Mouse (Mus musculus): ENCODE data around the gene Prpf18.
"Not testable (repeated sequence)": the region's sequence is repeated elsewhere in the genome, so short reads cannot be mapped to it uniquely, and the experiment has no call there.

Prpf18 gene

GRCm38 (mm10) chr2:4619893-4620593 is 31.9 kb downstream of the Prpf18 start:
- in situ Hi-C loops (cut with MboI; ENCODE audit: low pct_unique_long_range_greater_than_20kb in 1 of 2, low sequenced_read_pairs in 2 of 2, unreplicated experiment in 1 of 2) = no loop called here

DNA sequence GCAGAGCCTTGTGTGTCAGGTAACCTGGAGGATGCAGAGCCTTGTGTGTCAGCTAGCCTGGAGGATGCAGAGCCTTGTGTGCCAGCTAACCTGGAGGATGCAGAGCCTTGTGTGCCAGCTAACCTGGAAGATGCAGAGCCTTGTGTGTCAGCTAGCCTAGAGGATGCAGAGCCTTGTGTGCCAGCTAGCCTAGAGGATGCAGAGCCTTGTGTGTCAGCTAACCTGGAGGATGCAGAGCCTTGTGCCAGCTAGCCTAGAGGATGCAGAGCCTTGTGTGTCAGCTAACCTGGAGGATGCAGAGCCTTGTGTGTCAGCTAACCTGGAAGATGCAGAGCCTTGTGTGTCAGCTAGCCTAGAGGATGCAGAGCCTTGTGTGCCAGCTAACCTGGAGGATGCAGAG is 32.8 kb downstream of the Prpf18 start:
- in situ Hi-C loops (cut with MboI; ENCODE audit: low pct_unique_long_range_greater_than_20kb in 1 of 2, low sequenced_read_pairs in 2 of 2, unreplicated experiment in 1 of 2) = not testable (repeated sequence)

GRCm38 (mm10) chr2:4616995-4617394 is 34.9 kb downstream of the Prpf18 start:
- in situ Hi-C loops (cut with MboI; ENCODE audit: low pct_unique_long_range_greater_than_20kb in 1 of 2, low sequenced_read_pairs in 2 of 2, unreplicated experiment in 1 of 2) = no loop called here

GRCm38 (mm10) chr2:4615014-4615546 is 36.8 kb downstream of the Prpf18 start:
- in situ Hi-C loops (cut with MboI; ENCODE audit: low pct_unique_long_range_greater_than_20kb in 1 of 2, low sequenced_read_pairs in 2 of 2, unreplicated experiment in 1 of 2) = no loop called here

DNA sequence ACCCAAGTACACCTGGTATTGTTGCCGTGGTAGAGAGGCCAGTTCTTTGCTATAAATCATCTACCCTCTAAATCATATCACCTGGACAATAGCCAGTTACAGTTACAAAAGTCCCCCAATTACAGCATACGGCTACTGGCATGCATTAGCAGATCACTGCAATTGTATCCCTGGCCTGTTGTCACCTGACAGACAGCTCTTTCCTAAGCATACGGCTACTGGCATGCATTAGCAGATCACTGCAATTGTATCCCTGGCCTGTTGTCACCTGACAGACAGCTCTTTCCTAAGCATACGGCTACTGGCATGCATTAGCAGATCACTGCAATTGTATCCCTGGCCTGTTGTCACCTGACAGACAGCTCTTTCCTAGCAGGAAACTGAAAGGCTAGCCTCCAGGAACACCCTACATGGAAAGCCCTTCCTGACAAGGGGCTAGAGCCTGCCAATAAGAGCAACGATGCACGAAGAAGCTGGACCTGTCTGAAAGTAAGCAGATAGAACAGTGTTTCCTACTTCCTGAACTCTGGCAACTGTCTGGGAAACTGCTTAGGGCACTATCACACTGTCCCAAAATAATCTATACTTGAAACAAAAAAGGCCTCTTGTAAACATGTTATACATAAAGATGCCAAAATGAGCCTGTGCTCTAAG is 37.5 kb downstream of the Prpf18 start:
- in situ Hi-C loops (cut with MboI; ENCODE audit: low pct_unique_long_range_greater_than_20kb in 1 of 2, low sequenced_read_pairs in 2 of 2, unreplicated experiment in 1 of 2) = not testable (repeated sequence)

DNA sequence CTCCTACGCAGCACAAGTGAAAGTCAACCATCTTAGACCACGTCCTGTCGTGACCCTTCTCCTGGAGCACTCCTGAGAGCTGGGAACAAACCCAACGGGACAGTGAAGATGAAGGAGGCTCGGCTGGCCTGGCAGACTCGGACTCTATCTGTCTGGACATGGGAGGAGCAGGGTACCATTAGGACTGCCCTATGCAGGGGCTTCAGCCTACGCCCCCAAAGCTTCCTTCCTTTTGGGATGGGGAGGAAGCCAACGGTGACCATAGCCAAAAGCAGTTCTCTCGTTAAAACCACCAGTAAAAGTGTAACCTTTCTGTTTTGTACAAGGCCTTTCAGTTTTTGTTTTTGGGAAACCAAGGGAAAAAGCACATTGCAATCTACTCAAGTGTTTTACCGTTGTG is 40.2 kb downstream of the Prpf18 start:
- in situ Hi-C loops (cut with MboI; ENCODE audit: low pct_unique_long_range_greater_than_20kb in 1 of 2, low sequenced_read_pairs in 2 of 2, unreplicated experiment in 1 of 2) = no loop called here

GRCm38 (mm10) chr2:4611295-4611694 is 40.6 kb downstream of the Prpf18 start:
- in situ Hi-C loops (cut with MboI; ENCODE audit: low pct_unique_long_range_greater_than_20kb in 1 of 2, low sequenced_read_pairs in 2 of 2, unreplicated experiment in 1 of 2) = no loop called here

DNA sequence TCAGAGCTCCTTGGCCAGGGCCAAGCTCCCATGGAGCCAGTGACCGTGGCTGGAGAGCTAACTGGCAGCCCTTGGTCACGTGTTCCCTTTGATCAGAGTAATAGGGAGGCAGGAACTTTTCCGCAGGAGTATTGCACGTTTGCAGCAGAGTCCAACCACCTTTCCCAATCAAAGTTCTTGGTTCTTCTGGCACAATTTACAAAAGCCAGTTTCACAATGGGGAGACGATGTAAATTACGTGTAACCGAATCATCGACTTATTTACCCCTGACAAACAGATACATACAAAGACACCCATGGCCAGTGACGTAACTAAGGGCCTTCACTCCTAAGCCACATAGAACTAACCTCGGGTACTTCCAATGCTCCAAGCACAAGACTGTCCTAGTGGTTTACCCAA is 42.5 kb downstream of the Prpf18 start:
- in situ Hi-C loops (cut with MboI; ENCODE audit: low pct_unique_long_range_greater_than_20kb in 1 of 2, low sequenced_read_pairs in 2 of 2, unreplicated experiment in 1 of 2) = loop anchor here in 1 of 2 experiments (5.0 kb wide), 1 partner anchor 107 kb away; no protein-coding TSS in a partner anchor

GRCm38 (mm10) chr2:4608253-4608652 is 43.7 kb downstream of the Prpf18 start:
- in situ Hi-C loops (cut with MboI; ENCODE audit: low pct_unique_long_range_greater_than_20kb in 1 of 2, low sequenced_read_pairs in 2 of 2, unreplicated experiment in 1 of 2) = loop anchor here in 1 of 2 experiments (5.0 kb wide), 1 partner anchor 106 kb away; no protein-coding TSS in a partner anchor

GRCm38 (mm10) chr2:4606559-4606958 is 45.4 kb downstream of the Prpf18 start:
- in situ Hi-C loops (cut with MboI; ENCODE audit: low pct_unique_long_range_greater_than_20kb in 1 of 2, low sequenced_read_pairs in 2 of 2, unreplicated experiment in 1 of 2) = loop anchor here in 1 of 2 experiments (5.0 kb wide), 1 partner anchor 104 kb away; no protein-coding TSS in a partner anchor

- in situ Hi-C loops (cut with MboI; ENCODE audit: low pct_unique_long_range_greater_than_20kb in 1 of 2, low sequenced_read_pairs in 2 of 2, unreplicated experiment in 1 of 2) = loop anchor here in 1 of 2 experiments (5.0 kb wide), 1 partner anchor 101 kb away; no protein-coding TSS in a partner anchor
Observed at GRCm38 (mm10) chr2:4603361-4603945, 48.5 kb downstream of the Prpf18 start.

GRCm38 (mm10) chr2:4601034-4601890 is 50.7 kb downstream of the Prpf18 start:
- in situ Hi-C loops (cut with MboI; ENCODE audit: low pct_unique_long_range_greater_than_20kb in 1 of 2, low sequenced_read_pairs in 2 of 2, unreplicated experiment in 1 of 2) = loop anchor here in 1 of 2 experiments (5.0 kb wide), 1 partner anchor 99 kb away; no protein-coding TSS in a partner anchor

GRCm38 (mm10) chr2:4596992-4597391 is 54.9 kb downstream of the Prpf18 start:
- in situ Hi-C loops (cut with MboI; ENCODE audit: low pct_unique_long_range_greater_than_20kb in 1 of 2, low sequenced_read_pairs in 2 of 2, unreplicated experiment in 1 of 2) = no loop called here

DNA sequence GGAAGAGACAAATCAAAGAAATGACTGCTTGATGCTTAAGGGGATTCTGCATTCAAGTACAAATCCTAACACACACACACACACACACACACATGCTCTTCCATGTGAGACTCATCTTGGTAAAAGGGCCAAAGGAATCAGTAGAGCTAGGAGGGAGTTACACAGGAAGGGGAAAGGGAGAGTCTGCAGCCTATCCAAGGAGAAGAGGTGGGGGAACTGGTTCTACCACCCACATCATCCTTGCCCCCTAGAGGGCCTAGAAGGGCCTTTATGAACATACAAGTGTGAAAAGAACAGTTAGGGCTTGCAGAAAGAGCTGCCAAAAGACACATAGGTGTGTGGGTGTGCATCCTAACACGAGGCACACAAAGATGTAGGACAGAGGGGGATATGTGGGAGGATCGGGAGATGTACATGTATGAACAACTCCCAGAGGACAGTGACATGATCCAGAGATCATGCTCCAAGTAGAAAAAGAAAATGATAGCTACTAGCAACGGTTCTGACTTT is 58.0 kb downstream of the Prpf18 start:
- in situ Hi-C loops (cut with MboI; ENCODE audit: low pct_unique_long_range_greater_than_20kb in 1 of 2, low sequenced_read_pairs in 2 of 2, unreplicated experiment in 1 of 2) = no loop called here

GRCm38 (mm10) chr2:4593433-4593832 is 58.5 kb downstream of the Prpf18 start:
- in situ Hi-C loops (cut with MboI; ENCODE audit: low pct_unique_long_range_greater_than_20kb in 1 of 2, low sequenced_read_pairs in 2 of 2, unreplicated experiment in 1 of 2) = no loop called here

DNA sequence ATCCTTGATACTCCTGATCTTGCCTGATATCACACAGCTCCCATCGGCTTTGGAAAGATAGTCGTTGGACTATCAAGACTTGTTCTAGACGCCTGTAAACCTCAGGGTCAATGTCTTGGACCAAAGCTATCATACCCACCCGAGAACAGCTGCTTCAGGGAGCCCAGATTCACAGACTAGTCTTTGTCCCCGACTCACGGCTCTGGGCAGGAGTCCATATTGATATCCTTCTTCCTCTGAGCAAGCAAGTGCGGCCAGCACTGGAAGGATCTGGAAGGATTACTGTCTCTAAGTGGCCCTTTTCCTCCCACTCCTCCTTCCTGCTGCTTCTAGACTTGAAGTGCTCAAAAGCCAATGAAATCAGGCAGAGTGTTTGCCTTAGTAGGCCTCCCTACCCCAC is 59.2 kb downstream of the Prpf18 start:
- in situ Hi-C loops (cut with MboI; ENCODE audit: low pct_unique_long_range_greater_than_20kb in 1 of 2, low sequenced_read_pairs in 2 of 2, unreplicated experiment in 1 of 2) = no loop called here

- in situ Hi-C loops (cut with MboI; ENCODE audit: low pct_unique_long_range_greater_than_20kb in 1 of 2, low sequenced_read_pairs in 2 of 2, unreplicated experiment in 1 of 2) = no loop called here
Observed at GRCm38 (mm10) chr2:4591647-4592046, 60.3 kb downstream of the Prpf18 start.

Data from mouse embryonic stem cell (cell line).